Mouse (Mus musculus) midbrain, embryonic 12.5 days (tissue): ENCODE measurements around the gene Iapp. TPM values are rescaled to one million over a fixed set of nuclear protein-coding genes. Genes with fewer than 3 reads are reported as not detected.
A peak's percentile ranks its signal among the peaks of the same experiment; 100 is the strongest.
"Not testable (repeated sequence)": the region's sequence is repeated elsewhere in the genome, so short reads cannot be mapped to it uniquely, and the experiment has no call there.

Experiments
- ATAC-seq: fragments of 200-750 bp; cut with Nextera tagmentation; 2 replicates; pipeline ENCODE4 v1.8.0; 2017; ENCODE audit warnings: low read depth, moderate TSS enrichment, moderate library complexity; ENCODE audit not compliant: low FRiP score
- H3K27ac ChIP-seq: fragments of 300-500 bp; sonication (generic); replicated peaks from 2 replicates; pipeline ENCODE4 v1.5.1; 2016; ENCODE audit warnings: mild to moderate bottlenecking
- H3K27me3 ChIP-seq: fragments of 300-500 bp; sonication (generic); 2 replicates; pipeline ENCODE4 v1.6.1; 2016; ENCODE audit warnings: mild to moderate bottlenecking
- H3K36me3 ChIP-seq: fragments of 300-500 bp; sonication (generic); 2 replicates; pipeline ENCODE4 v1.6.1; 2016
- H3K4me1 ChIP-seq: fragments of 300-500 bp; sonication (generic); 2 replicates; pipeline ENCODE4 v1.6.1; 2016
- H3K4me2 ChIP-seq: fragments of 300-500 bp; sonication (generic); replicated peaks from 2 replicates; pipeline ENCODE4 v1.6.1; 2016; ENCODE audit warnings: mild to moderate bottlenecking, moderate library complexity
- H3K4me3 ChIP-seq: fragments of 300-500 bp; sonication (generic); 2 replicates; pipeline ENCODE4 v1.5.1; 2016; ENCODE audit warnings: mild to moderate bottlenecking
- H3K9ac ChIP-seq: fragments of 300-500 bp; sonication (generic); replicated peaks from 2 replicates; pipeline ENCODE4 v1.6.1; 2016; ENCODE audit warnings: mild to moderate bottlenecking, moderate library complexity
- H3K9me3 ChIP-seq: fragments of 300-500 bp; sonication (generic); 2 replicates; pipeline ENCODE4 v1.6.1; 2016; ENCODE audit warnings: mild to moderate bottlenecking
- WGBS: fragments of 180-500 bp; shearing (Covaris S2); methylation state at CpG from one replicate; pipeline ENCODE4 v1.1.7; 2016; 5-methylcytosine and 5-hydroxymethylcytosine counted together
- polyA plus RNA-seq: library from polyadenylated mRNA; unstranded; fragments of >200 nt; fragmentation: Nextera tagmentation; extraction: Ambion mirVana; gene quantifications from 2 replicates; pipeline ENCODE4 v1.2.1, GENCODE M21; 2016

Iapp gene
- polyA plus RNA-seq, result 2.5 and 3.5 TPM in 2 replicates

DNA sequence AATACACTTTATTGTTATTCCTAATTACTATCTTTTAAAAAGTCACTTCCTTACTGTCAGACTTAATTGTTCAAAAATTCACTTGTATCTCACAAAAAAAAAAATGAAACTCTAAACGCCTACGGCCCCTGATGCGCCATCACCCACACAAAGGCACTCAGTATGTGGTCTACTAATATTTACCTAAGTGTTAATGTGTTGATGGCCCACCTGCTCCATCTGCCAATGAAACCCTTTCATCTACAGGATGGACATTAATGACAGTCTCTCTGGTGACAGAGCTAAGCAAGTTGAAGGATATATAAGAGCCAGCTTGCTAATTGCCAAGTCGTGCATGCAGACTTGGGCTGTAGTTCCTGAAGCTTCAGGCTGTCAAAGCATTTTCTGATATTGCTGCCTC is at the start of gene Iapp:
Gene Iapp, plus strand, starts transcription at position 326 of the 400 bp plus-strand sequence.
- no peak for ATAC-seq
- no peak within 1 kb of the TSS for H3K27ac ChIP-seq
- no peaks in the 10 kb centered on the region for H3K27me3 ChIP-seq
- H3K36me3 ChIP-seq, result no peaks in the 10 kb centered on the region
- H3K4me1 ChIP-seq, result no peaks in the 10 kb centered on the region
- H3K9ac ChIP-seq, result no peak within 1 kb of the TSS
- H3K9me3 ChIP-seq, result no peaks in the 10 kb centered on the region
- WGBS, result 64% methylated on average over 4 of the region's 4 CpGs
- no peak within 1 kb of the TSS for H3K4me3 ChIP-seq
- H3K4me2 ChIP-seq, result no peak within 1 kb of the TSS

DNA sequence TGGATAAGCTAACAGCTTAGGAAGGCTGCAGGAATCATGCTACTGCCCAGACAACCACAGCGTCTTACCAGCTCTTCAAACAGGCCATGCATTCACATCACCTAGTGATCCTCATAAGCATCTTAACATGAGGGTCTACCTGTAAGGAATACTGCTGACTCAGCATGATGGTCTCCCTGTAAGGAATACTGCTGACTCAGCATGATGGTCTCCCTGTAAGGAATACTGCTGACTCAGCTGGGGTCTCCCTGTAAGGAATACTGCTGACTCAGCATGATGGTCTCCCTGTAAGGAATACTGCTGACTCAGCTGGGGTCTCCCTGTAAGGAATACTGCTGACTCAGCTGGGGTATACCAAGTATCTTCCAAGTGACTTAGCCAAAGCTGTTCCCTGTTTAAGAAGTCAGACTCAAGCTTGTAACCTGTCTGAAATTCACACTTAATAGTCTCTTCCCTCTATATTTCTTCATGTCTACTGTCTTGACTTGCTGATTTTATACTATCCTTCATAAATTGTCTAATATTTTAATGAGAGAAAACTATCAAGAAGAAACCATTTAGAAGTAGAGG is 47.4 kb upstream of the Iapp start:
- not testable (repeated sequence) for H3K27ac ChIP-seq, H3K9ac ChIP-seq
- WGBS, result 90% methylated on average over 1 of the region's 1 CpGs

DNA sequence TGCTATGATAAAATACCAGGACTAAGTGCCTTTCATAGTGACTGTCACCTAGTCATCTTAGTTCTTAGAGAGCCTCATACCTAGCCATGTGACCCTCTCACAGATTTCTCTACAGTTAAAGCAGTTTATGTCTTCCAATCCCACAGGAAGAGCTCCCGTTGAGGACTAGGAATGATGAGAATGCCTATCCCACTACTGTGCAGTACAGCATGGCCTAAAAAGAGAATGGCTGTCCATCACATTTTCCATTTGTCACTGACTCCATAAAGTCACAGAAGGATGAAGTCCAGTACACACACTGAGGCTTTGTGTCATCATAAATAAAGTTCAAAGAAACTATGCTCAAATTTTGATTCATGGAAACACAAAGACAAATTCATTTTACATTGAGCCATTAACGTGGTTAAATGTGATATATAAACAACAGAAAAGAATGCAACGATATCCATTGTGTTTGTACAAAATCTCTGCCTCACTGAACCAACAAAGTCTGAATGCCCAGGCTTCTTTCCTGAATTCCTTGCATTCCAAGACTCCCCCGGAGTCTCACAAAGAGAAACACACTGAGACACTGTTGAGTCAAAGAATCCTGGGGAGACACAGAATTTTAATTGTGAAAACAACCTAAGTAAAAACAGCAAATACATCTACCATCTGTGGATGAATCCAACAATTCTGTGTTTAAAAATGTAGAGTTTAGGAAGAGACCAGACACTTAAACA is 22.3 kb upstream of the Iapp start:
- no peak for ATAC-seq
- 6% methylated on average over 4 of the region's 4 CpGs for WGBS
- no peak overlapping the region for H3K4me3 ChIP-seq
- no peak overlapping the region for H3K9ac ChIP-seq
- no peak overlapping the region for H3K4me2 ChIP-seq
- no peak overlapping the region for H3K27ac ChIP-seq
- no peaks in the 10 kb centered on the region for H3K4me1 ChIP-seq
- no peaks in the 10 kb centered on the region for H3K27me3 ChIP-seq
- H3K36me3 ChIP-seq, result no peaks in the 10 kb centered on the region
- H3K9me3 ChIP-seq, result no peaks in the 10 kb centered on the region

More for the DNA sequence above, 47.4 kb upstream of the Iapp start:
- H3K9me3 ChIP-seq, H3K4me3 ChIP-seq, H3K4me1 ChIP-seq, H3K36me3 ChIP-seq, H3K4me2 ChIP-seq, ATAC-seq, H3K27me3 ChIP-seq: not testable (repeated sequence)

DNA sequence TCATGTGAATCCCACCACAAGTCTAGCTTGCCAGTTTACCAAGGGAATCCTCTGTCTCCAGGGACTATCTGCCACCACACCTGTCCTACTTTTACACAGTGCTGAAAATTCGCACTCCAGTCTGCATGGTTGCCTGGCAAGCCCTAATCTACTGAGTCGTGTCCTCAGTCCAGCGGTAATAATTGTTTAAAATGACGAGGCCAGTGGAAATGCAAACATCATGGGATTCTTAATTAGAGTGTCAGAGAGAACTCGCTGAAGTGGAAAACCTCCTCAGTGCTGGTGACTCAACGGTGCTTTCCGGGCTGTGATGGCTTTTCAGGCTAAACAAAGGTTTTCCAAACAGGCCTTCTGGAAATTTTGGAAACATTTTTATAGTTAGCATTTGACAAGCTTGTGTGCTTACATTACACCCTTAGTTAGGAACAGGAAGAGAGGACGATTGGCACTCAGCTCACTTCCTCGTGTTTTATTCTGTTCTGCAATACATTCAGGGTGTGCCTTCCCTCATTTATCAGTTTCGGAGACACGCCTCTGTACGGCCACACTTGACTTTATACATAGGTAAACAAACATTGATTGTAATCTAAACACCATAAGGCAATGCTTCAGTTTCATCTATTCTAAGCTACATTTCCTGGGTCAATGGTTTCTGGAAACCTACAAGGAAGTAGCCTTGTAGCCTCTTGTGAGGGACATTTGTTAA is 8.7 kb upstream of the Iapp start:
- H3K27ac ChIP-seq, result no peak overlapping the region
- no peaks in the 10 kb centered on the region for H3K4me1 ChIP-seq
- H3K4me3 ChIP-seq, result no peak overlapping the region
- 73% methylated on average over 12 of the region's 12 CpGs for WGBS
- no peaks in the 10 kb centered on the region for H3K36me3 ChIP-seq
- ATAC-seq, result no peak
- no peaks in the 10 kb centered on the region for H3K9me3 ChIP-seq
- H3K27me3 ChIP-seq, result no peaks in the 10 kb centered on the region
- H3K4me2 ChIP-seq, result no peak overlapping the region
- H3K9ac ChIP-seq, result no peak overlapping the region

DNA sequence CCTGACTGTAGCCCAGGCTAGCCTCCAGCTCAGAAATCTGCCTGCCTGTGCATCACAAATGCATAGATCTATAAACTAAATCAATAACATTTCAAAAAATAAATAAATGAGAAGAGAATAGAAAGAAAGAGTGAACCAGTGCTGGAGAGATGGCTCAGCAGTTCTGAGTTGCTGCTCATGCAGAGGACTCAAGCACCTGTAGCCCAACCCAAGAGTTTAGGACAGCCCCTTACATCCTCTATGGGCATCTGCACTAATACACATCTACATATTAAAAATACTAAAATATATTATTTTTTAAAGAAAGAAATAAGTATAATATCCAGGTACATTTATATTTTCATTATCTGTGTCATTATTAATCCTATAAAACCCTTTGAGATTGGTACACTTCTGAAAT is 6.9 kb downstream of the Iapp start:
- no peak overlapping the region for H3K4me3 ChIP-seq
- peaks cover 3% of the 10 kb centered on the region; the same call in 1 of the 2 replicates for H3K9me3 ChIP-seq
- H3K27ac ChIP-seq, result no peak overlapping the region
- H3K4me1 ChIP-seq, result no peaks in the 10 kb centered on the region
- H3K36me3 ChIP-seq, result no peaks in the 10 kb centered on the region
- H3K27me3 ChIP-seq, result no peaks in the 10 kb centered on the region
- H3K4me2 ChIP-seq, result no peak overlapping the region
- ATAC-seq, result no peak
- no peak overlapping the region for H3K9ac ChIP-seq

DNA sequence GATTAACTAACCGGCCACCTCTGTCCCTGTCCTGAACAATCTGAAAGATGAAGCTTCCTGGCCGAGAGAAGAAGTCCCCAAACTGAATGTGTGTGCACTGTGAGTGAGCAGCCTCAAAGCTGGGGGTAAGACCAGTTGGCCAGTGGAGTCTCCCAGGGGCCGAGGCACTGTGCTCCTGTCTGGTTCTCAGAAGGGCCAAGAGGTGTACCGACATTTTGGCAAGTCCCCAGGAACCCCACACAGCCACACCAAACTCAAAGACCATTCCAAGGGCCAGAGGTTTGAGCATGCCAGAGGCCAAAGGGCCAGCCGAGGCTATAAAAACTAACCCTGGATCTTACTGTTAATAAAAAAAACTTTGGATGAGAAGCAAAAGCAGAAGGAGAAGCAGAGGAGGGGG is 16.1 kb downstream of the Iapp start:
- no peak overlapping the region for H3K9ac ChIP-seq
- 85% methylated on average over 5 of the region's 5 CpGs for WGBS

GRCm38 (mm10) chr6:142317106-142317505 is 18.9 kb downstream of the Iapp start:
- Histone ChIP-seq H3K27me3 (no peaks in the 10 kb centered on the region), H3K27ac (no peak overlapping the region), H3K4me3 (no peak overlapping the region), H3K4me2 (no peak overlapping the region), H3K36me3 (no peaks in the 10 kb centered on the region), H3K9ac (no peak overlapping the region), H3K9me3 (no peaks in the 10 kb centered on the region), H3K4me1 (no peaks in the 10 kb centered on the region)
- no peak for ATAC-seq

More for the DNA sequence above, 16.1 kb downstream of the Iapp start:
- Histone ChIP-seq H3K27ac (no peak overlapping the region), H3K4me3 (no peak overlapping the region), H3K4me2 (no peak overlapping the region), H3K9me3 (peaks cover 3% of the 10 kb centered on the region; the same call in 1 of the 2 replicates), H3K27me3 (no peaks in the 10 kb centered on the region), H3K4me1 (no peaks in the 10 kb centered on the region), H3K36me3 (no peaks in the 10 kb centered on the region)
- no peak for ATAC-seq

DNA sequence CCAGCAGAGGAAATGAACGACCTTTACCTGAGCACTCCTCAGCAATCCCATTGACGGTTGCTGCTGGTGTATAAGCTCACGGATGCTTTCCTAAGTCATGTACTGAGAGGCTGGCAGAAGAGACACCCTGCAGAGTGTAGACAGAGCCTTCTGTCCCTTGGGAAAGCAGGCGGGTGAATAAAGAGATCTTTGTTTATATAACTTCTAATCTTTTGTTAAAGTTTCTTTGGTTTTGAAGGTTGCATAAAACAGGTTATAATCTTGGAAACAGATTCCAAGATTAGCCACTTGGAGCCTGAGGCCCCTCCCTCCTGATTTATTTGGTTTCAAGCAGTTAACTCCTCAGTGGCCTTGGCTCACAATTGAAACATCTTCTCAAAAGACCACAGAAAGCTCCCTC is 24.7 kb downstream of the Iapp start, which contains the start of gene Slco1a5:
Gene Slco1a5, minus strand, starts transcription at position 101 of the 400 bp plus-strand sequence.
- no peak for ATAC-seq
- Histone ChIP-seq H3K36me3 (no peaks in the 10 kb centered on the region), H3K27me3 (no peaks in the 10 kb centered on the region), H3K27ac (no peak within 1 kb of the TSS), H3K9me3 (no peaks in the 10 kb centered on the region), H3K9ac (no peak within 1 kb of the TSS), H3K4me1 (0 out of 2 replicates have a peak, but pooled peaks cover 3% of the 10 kb centered on the region), H3K4me2 (no peak within 1 kb of the TSS), H3K4me3 (no peak within 1 kb of the TSS)
- 6% methylated on average over 4 of the region's 4 CpGs for WGBS

DNA sequence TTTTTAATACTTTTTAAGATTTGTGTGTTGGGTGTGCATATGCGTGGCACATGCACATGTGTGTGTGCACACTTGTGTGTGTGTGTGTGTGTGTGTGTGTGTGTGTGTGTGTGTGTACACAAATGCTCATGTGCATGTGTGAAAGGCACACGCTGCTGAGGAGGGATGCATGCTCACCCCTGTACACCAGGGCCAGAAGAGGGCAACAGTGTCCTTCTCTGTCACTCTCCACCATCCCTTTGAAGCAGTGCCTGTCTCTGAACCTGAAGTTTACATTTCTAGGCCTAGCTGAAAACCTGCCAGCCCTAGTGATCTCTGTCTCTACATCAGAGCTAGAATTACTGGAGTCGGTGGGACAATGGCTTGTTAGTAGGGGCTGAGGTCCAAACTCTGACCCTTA is 28.4 kb downstream of the Iapp start:
- H3K9ac ChIP-seq, result no peak overlapping the region
- H3K9me3 ChIP-seq, result no peaks in the 10 kb centered on the region
- 0 out of 2 replicates have a peak, but pooled peaks have one; percentile 36 for ATAC-seq
- 0 out of 2 replicates have a peak, but pooled peaks cover 3% of the 10 kb centered on the region for H3K4me1 ChIP-seq
- H3K36me3 ChIP-seq, result no peaks in the 10 kb centered on the region
- H3K4me2 ChIP-seq, result no peak overlapping the region
- H3K4me3 ChIP-seq, result no peak overlapping the region
- H3K27me3 ChIP-seq, result no peaks in the 10 kb centered on the region
- no peak overlapping the region for H3K27ac ChIP-seq
- 75% methylated on average over 3 of the region's 3 CpGs for WGBS

DNA sequence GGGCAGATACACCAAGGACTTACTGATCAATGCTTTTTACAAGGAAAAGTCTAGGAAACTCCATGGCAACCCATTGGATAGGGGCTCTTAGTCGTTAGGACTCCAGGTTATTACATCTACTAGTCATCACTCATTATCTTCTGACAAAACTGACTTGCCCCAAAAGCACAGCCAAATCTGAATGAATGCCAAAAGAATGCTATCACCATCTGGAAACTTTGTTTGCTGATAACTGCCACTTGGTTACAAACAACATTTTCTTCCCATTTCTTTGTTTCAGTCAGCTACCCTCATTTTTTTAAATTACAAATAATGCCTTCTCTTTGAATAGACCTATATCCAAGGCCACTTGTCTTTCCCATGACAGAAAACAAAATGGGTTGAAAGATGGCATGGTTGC is 31.0 kb downstream of the Iapp start:
- Histone ChIP-seq H3K4me2 (no peak overlapping the region), H3K4me1 (no peaks in the 10 kb centered on the region), H3K9me3 (no peaks in the 10 kb centered on the region), H3K27ac (no peak overlapping the region), H3K9ac (no peak overlapping the region), H3K4me3 (no peak overlapping the region), H3K27me3 (no peaks in the 10 kb centered on the region), H3K36me3 (no peaks in the 10 kb centered on the region)
- ATAC-seq, result no peak
- WGBS, result 78% methylated on average over 1 of the region's 1 CpGs

DNA sequence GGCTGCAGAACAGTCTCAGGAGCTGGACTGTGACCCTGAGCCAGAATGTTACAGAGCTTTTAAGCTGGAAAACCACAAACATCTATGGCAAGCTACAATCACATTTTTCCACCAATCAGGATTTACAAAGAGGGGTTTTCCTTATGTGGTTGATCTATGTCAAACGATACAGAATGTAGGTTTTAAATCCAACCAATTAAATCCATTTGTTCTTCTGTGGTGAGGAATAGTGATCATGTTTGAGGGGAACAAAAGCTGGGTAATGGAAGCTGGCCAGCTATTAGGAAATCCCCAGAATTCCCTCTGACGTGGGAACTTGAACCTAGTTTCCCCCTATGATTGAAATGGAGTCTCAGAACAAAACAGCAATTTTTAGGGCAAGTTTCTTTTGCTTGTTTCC is 40.7 kb downstream of the Iapp start:
- Histone ChIP-seq H3K36me3 (no peaks in the 10 kb centered on the region), H3K9ac (no peak overlapping the region), H3K27ac (no peak overlapping the region), H3K4me2 (no peak overlapping the region), H3K4me1 (no peaks in the 10 kb centered on the region), H3K9me3 (no peaks in the 10 kb centered on the region), H3K4me3 (no peak overlapping the region), H3K27me3 (no peaks in the 10 kb centered on the region)
- 68% methylated on average over 2 of the region's 2 CpGs for WGBS
- no peak for ATAC-seq

DNA sequence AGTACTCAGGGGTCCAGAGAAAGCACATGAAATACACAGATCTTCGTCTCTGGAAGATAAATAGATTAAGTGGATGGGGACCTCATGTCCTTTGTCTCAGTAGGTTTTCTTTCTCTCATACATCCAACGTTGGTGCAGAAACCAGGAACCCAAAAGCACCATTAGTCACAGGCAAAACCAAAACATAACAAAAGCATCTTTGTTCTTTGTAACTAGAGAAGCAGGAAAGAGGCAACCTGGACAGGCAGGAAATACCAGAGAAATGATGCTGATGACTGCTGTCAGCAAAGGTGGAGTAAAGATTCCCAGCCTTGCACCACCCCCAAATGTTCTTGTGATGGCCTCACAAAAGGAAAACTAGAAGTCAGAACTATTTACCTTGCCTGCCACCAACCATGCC is 41.4 kb downstream of the Iapp start:
- Histone ChIP-seq H3K36me3 (no peaks in the 10 kb centered on the region), H3K27ac (no peak overlapping the region), H3K9ac (no peak overlapping the region), H3K4me1 (no peaks in the 10 kb centered on the region), H3K4me3 (no peak overlapping the region), H3K9me3 (no peaks in the 10 kb centered on the region), H3K4me2 (no peak overlapping the region), H3K27me3 (no peaks in the 10 kb centered on the region)
- ATAC-seq, result no peak
- 62% methylated on average over 2 of the region's 2 CpGs for WGBS
